Mouse (Mus musculus): ENCODE measurements around the gene Eif6. TPM values are rescaled to one million over a fixed set of nuclear protein-coding genes. Genes with fewer than 3 reads are reported as not detected.
"Not testable (repeated sequence)": the region's sequence is repeated elsewhere in the genome, so short reads cannot be mapped to it uniquely, and the experiment has no call there.

The Eif6 gene
- polyA plus RNA-seq, 1 experiment from 2014 or later: 210 TPM

DNA sequence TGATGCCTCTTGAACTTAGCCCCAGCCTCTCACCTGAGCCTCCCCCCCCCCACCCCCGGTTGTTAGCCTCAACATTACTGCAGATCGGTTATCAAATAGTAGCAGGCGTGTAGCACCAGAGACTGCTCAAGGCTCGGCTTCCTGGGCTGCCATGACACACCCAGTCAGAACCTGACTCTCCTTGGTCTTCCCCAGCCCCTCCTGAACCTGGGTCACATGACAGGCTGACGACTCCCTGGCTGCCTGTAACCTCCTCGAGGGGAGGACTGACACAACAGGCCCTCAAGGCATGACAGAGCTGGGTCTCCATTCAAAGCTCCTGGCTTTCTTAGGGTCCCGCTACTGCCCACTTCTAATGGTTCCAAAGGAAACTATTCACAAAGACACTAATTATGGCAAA lies 22.7 kb upstream of the Eif6 start:
- H3K4me2 ChIP-seq: no peak overlapping the region
- no peaks in the 10 kb centered on the region for H3K27me3 ChIP-seq
- H3K9ac ChIP-seq: no peak overlapping the region
- H3K36me3 ChIP-seq: peaks cover 82% of the 10 kb centered on the region
- H3K27ac ChIP-seq: no peak overlapping the region
- no peak for ATAC-seq (replicated peaks; ENCODE audit: low FRiP score)
- no peak overlapping the region for H3K4me3 ChIP-seq (replicated peaks)
- WGBS: 60% methylated on average over 7 of the region's 7 CpGs
- H3K9me3 ChIP-seq (replicated peaks): no peaks in the 10 kb centered on the region
- no peaks in the 10 kb centered on the region for H3K4me1 ChIP-seq

GRCm38 (mm10) chr2:155848291-155848690 lies 21.6 kb upstream of the Eif6 start:
- Histone ChIP-seq H3K9me3 (replicated peaks) (no peaks in the 10 kb centered on the region), H3K9ac (no peak overlapping the region), H3K4me2 (no peak overlapping the region), H3K27me3 (no peaks in the 10 kb centered on the region), H3K4me1 (no peaks in the 10 kb centered on the region), H3K36me3 (peaks cover 70% of the 10 kb centered on the region), H3K4me3 (replicated peaks) (no peak overlapping the region), H3K27ac (no peak overlapping the region)
- 25% methylated on average over 6 of the region's 6 CpGs for WGBS
- peak; percentile 36 for ATAC-seq (replicated peaks; ENCODE audit: low FRiP score)

GRCm38 (mm10) chr2:155846930-155847329 lies 20.2 kb upstream of the Eif6 start:
- Histone ChIP-seq H3K4me2 (no peak overlapping the region), H3K27ac (no peak overlapping the region), H3K9ac (no peak overlapping the region), H3K4me3 (replicated peaks) (no peak overlapping the region), H3K4me1 (no peaks in the 10 kb centered on the region), H3K27me3 (no peaks in the 10 kb centered on the region), H3K36me3 (peaks cover 64% of the 10 kb centered on the region), H3K9me3 (replicated peaks) (no peaks in the 10 kb centered on the region)
- 52% methylated on average over 8 of the region's 8 CpGs for WGBS
- ATAC-seq (replicated peaks; ENCODE audit: low FRiP score): no peak

- Histone ChIP-seq H3K9ac (no peak overlapping the region), H3K4me3 (replicated peaks) (no peak overlapping the region), H3K9me3 (replicated peaks) (no peaks in the 10 kb centered on the region), H3K36me3 (no peaks in the 10 kb centered on the region), H3K4me2 (no peak overlapping the region), H3K27ac (no peak overlapping the region), H3K27me3 (no peaks in the 10 kb centered on the region), H3K4me1 (no peaks in the 10 kb centered on the region)
- no peak for ATAC-seq (replicated peaks; ENCODE audit: low FRiP score)
- WGBS: 75% methylated on average over 4 of the region's 4 CpGs
These were observed 12.2 kb upstream of the Eif6 start for GRCm38 (mm10) chr2:155838961-155839360.

- Histone ChIP-seq H3K27me3 (no peaks in the 10 kb centered on the region), H3K4me3 (replicated peaks) (no peak overlapping the region), H3K36me3 (no peaks in the 10 kb centered on the region), H3K9ac (no peak overlapping the region), H3K27ac (no peak overlapping the region), H3K4me1 (no peaks in the 10 kb centered on the region), H3K9me3 (replicated peaks) (no peaks in the 10 kb centered on the region), H3K4me2 (no peak overlapping the region)
- 54% methylated on average over 3 of the region's 3 CpGs for WGBS
- ATAC-seq (replicated peaks; ENCODE audit: low FRiP score): no peak
These were observed 11.2 kb upstream of the Eif6 start for GRCm38 (mm10) chr2:155837961-155838360.

DNA sequence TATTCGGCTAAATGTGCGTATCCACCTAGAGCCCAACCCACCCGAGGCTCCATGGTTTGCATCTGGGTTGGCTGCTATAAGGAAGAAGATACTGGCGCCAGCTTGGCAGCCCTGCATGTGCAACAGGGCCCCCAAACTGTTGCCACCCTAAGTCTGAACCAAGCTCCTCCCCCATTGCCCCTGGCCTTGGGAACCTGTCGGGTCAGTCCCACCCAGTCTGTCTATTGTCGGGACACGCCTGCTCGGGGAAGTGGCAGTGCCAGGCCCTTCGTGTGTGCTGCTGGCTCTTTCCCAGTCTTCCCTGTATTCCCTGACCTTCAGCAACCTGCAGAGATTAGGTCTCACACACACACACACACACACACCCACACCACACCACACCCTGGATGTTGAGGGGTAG lies 8.0 kb upstream of the Eif6 start, which contains the start of gene Fam83c:
Gene Fam83c, minus strand, starts transcription at position 123 of the 400 bp plus-strand sequence.
- no peak; the same call in 1 of the 2 replicates for ATAC-seq (replicated peaks; ENCODE audit: low FRiP score)
- 74% methylated on average over 9 of the region's 9 CpGs for WGBS
- no peaks in the 10 kb centered on the region for H3K36me3 ChIP-seq
- no peaks in the 10 kb centered on the region for H3K9me3 ChIP-seq (replicated peaks)
- no peak within 1 kb of the TSS for H3K27ac ChIP-seq
- H3K4me1 ChIP-seq: no peaks in the 10 kb centered on the region
- H3K27me3 ChIP-seq: no peaks in the 10 kb centered on the region
- H3K9ac ChIP-seq: no peak within 1 kb of the TSS
- H3K4me2 ChIP-seq: no peak within 1 kb of the TSS
- no peak within 1 kb of the TSS for H3K4me3 ChIP-seq (replicated peaks)

- WGBS: 71% methylated on average over 1 of the region's 1 CpGs
- ATAC-seq (replicated peaks; ENCODE audit: low FRiP score); H3K27ac ChIP-seq: not testable (repeated sequence)
These were observed 5.4 kb upstream of the Eif6 start for GRCm38 (mm10) chr2:155832087-155832486.

DNA sequence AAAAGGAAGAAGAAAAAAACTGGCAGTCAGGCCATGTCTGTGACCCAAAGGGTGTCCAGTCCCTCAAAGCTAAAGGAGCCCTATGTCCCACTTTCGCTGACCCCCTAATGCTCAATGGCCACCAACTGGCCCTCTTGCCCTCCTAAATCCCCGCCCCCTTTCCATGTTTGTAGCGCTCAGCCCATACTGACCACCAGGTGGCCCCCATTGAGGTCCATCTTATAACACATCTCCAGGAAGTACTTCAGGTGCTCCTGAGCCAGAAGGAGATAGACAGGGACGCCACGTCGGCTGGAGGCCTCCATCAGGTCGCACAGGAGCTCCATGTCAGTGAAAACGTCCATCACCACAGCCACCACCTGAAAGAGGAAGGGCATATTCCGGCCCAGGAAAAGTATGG lies 4.6 kb upstream of the Eif6 start:
- 57% methylated on average over 9 of the region's 9 CpGs for WGBS
- H3K9me3 ChIP-seq (replicated peaks): no peaks in the 10 kb centered on the region

More at GRCm38 (mm10) chr2:155832087-155832486, 5.4 kb upstream of the Eif6 start:
- not testable (repeated sequence) for H3K27me3 ChIP-seq; H3K4me1 ChIP-seq; H3K9me3 ChIP-seq (replicated peaks); H3K4me3 ChIP-seq (replicated peaks); H3K36me3 ChIP-seq; H3K4me2 ChIP-seq; H3K9ac ChIP-seq

DNA sequence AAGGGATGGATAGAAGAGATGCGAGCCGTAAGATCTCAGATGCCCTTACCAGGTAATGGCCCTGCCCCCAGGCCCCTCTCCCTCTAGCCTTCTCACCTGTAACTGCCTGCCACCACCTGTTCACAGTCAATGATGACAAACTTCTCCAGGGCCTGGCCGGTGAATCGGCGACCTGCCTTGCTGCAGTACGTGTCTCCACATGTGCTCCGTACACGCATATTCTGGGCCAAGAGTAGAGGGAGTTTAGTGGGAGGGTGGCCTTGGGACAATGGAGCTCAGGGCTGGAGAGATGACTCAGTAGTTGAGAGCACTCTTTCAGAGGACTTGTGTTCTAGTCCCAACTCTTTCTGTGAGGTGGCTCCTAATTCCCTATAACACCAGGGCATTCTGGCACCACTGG lies 4.1 kb upstream of the Eif6 start:
- no peak for ATAC-seq (replicated peaks; ENCODE audit: low FRiP score)
- peaks cover 9% of the 10 kb centered on the region for H3K4me1 ChIP-seq

More for the DNA sequence above, 4.6 kb upstream of the Eif6 start:
- ATAC-seq (replicated peaks; ENCODE audit: low FRiP score): no peak
- Histone ChIP-seq H3K36me3 (no peaks in the 10 kb centered on the region), H3K4me2 (no peak overlapping the region), H3K4me1 (peaks cover 8% of the 10 kb centered on the region), H3K9ac (no peak overlapping the region), H3K27me3 (no peaks in the 10 kb centered on the region), H3K4me3 (replicated peaks) (no peak overlapping the region), H3K27ac (no peak overlapping the region)

GRCm38 (mm10) chr2:155825904-155826629 lies 658 bp downstream of the Eif6 start:
- H3K36me3 ChIP-seq: peaks cover 30% of the 10 kb centered on the region
- H3K4me1 ChIP-seq: peaks cover 19% of the 10 kb centered on the region
- no peaks in the 10 kb centered on the region for H3K9me3 ChIP-seq (replicated peaks)
- peak overlapping the region; percentile 82 for H3K4me3 ChIP-seq (replicated peaks)
- ATAC-seq (replicated peaks; ENCODE audit: low FRiP score): peak; percentile 13; the same call in 1 of the 2 replicates
- peak overlapping the region; percentile 76 for H3K9ac ChIP-seq
- H3K27me3 ChIP-seq: no peaks in the 10 kb centered on the region
- WGBS: 1% methylated on average over 52 of the region's 52 CpGs
- peak overlapping the region; percentile 71 for H3K4me2 ChIP-seq
- H3K27ac ChIP-seq: peak overlapping the region; percentile 92

More for the DNA sequence above, 4.1 kb upstream of the Eif6 start:
- 89% methylated on average over 8 of the region's 8 CpGs for WGBS
- H3K9me3 ChIP-seq (replicated peaks): no peaks in the 10 kb centered on the region
- H3K4me2 ChIP-seq: no peak overlapping the region
- H3K36me3 ChIP-seq: no peaks in the 10 kb centered on the region
- no peak overlapping the region for H3K4me3 ChIP-seq (replicated peaks)
- no peaks in the 10 kb centered on the region for H3K27me3 ChIP-seq
- H3K27ac ChIP-seq: no peak overlapping the region
- H3K9ac ChIP-seq: no peak overlapping the region

- WGBS: 95% methylated on average over 8 of the region's 8 CpGs
- Histone ChIP-seq H3K27me3 (no peaks in the 10 kb centered on the region), H3K4me1 (peaks cover 28% of the 10 kb centered on the region), H3K27ac (no peak overlapping the region), H3K36me3 (peaks cover 49% of the 10 kb centered on the region), H3K4me3 (replicated peaks) (no peak overlapping the region), H3K9ac (no peak overlapping the region), H3K4me2 (no peak overlapping the region), H3K9me3 (replicated peaks) (no peaks in the 10 kb centered on the region)
- no peak for ATAC-seq (replicated peaks; ENCODE audit: low FRiP score)
These were observed 3.0 kb downstream of the Eif6 start for GRCm38 (mm10) chr2:155823722-155824121.

DNA sequence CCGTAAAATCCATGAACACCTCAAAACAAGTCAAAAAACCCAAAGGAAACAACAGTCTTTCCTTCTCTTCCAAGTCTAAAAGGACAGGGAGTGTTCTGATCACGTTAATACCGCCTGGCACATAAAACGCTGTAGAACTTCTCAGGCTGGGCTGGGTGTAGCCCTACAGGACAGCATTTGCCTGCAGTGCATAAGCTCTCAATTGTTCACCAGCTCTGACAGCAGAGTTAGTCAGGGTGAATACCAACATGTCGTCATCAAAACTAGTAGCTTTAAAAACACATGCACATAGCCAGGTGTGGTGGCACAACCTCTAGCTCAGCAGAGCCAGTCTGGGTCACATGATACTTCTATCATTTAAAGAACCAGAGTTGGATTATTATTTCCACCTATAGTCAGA lies 5.9 kb downstream of the Eif6 start:
- no peak overlapping the region for H3K4me3 ChIP-seq (replicated peaks)
- H3K27me3 ChIP-seq: no peaks in the 10 kb centered on the region
- no peak for ATAC-seq (replicated peaks; ENCODE audit: low FRiP score)
- H3K27ac ChIP-seq: no peak overlapping the region
- H3K9me3 ChIP-seq (replicated peaks): no peaks in the 10 kb centered on the region
- H3K4me1 ChIP-seq: peaks cover 28% of the 10 kb centered on the region
- H3K36me3 ChIP-seq: peaks cover 49% of the 10 kb centered on the region
- H3K9ac ChIP-seq: no peak overlapping the region
- H3K4me2 ChIP-seq: no peak overlapping the region
- WGBS: 92% methylated on average over 5 of the region's 5 CpGs

Data from kidney, embryonic 15.5 days (tissue).